Mouse (Mus musculus) G1E (cell line): Measurements from ENCODE around the gene Cenps.

ENCODE experiments used
- GATA1 ChIP-seq: IDR thresholded peaks from 2 replicates; pipeline ENCODE4 v1.6.1; 2012; ENCODE audit warnings: borderline replicate concordance, low read length, inconsistent platforms, mixed read lengths
- TAL1 ChIP-seq: conservative IDR thresholded peaks from 2 replicates; pipeline ENCODE4 v1.6.1; 2012; ENCODE audit warnings: low read depth, low read length, inconsistent platforms, mixed read lengths

DNA sequence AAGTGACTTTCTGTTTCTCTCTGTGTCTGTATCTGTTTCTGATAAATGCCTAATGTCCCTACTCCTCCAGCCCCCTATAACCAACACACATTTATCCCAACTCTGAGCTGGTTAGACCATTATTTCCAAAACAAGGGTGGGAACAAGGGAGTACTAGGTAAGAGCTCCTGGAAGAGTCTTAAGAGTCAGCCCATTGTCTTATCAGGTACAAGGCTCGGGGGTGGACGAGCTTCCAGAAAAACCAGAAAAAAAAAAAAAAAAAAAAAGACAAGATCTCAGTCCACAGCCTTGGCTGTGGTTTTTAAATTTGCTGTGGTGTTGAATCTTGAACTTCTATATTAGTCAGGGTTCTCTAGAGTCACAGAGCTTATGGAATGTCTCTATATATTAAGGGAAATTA lies 30.6 kb upstream of the Cenps start:
- TF ChIP-seq GATA1 (no peak), TAL1 (no peak)
